Mouse (Mus musculus) bone marrow, adult 2 months (tissue): ENCODE measurements around the gene Per2. TPM values are rescaled to one million over a fixed set of nuclear protein-coding genes. Genes with fewer than 3 reads are reported as not detected.
A peak's percentile ranks its signal among the peaks of the same experiment; 100 is the strongest.

Source experiments
- H3K27ac ChIP-seq: fragments of 200-500 bp; 2 replicates; pipeline ENCODE4 v1.5.1; 2012; ENCODE audit warnings: low read depth, mild to moderate bottlenecking, control low read depth, inconsistent platforms, low read length; ENCODE audit not compliant: control insufficient read depth, poor library complexity, insufficient read depth
- H3K4me1 ChIP-seq: fragments of 200-500 bp; 2 replicates; pipeline ENCODE4 v1.6.1; 2011; ENCODE audit warnings: low read length; ENCODE audit not compliant: control insufficient read depth, insufficient read depth
- H3K4me3 ChIP-seq: fragments of 200-500 bp; replicated peaks from 2 replicates; pipeline ENCODE3; 2011; ENCODE audit warnings: mild to moderate bottlenecking, low read depth, low read length, control low read depth; ENCODE audit not compliant: control insufficient read depth
- CTCF ChIP-seq: fragments of 200-500 bp; IDR thresholded peaks from 2 replicates; pipeline ENCODE4 v1.5.1; 2011; ENCODE audit warnings: low read length, control low read depth; ENCODE audit not compliant: control insufficient read depth, insufficient read depth
- POLR2A ChIP-seq: fragments of 200-500 bp; IDR thresholded peaks from 2 replicates; pipeline ENCODE4 v1.6.1; 2011; ENCODE audit warnings: low read depth, mild to moderate bottlenecking, control low read depth, low read length, borderline replicate concordance; ENCODE audit not compliant: control insufficient read depth
- WGBS: fragments of 180-500 bp; shearing (Covaris S2); methylation state at CpG from one replicate; pipeline ENCODE4 v1.1.7; 2018; 5-methylcytosine and 5-hydroxymethylcytosine counted together
- polyA plus RNA-seq: library from polyadenylated mRNA; stranded (reverse); fragments of >200 nt; gene quantifications from 2 replicates; pipeline ENCODE4 v1.2.4, GENCODE M21; 2011; ENCODE audit warnings: low replicate concordance; ENCODE audit not compliant: missing spikeins, insufficient read depth, insufficient read length

Per2 gene
- polyA plus RNA-seq, 1 experiment = 9.4 TPM

DNA sequence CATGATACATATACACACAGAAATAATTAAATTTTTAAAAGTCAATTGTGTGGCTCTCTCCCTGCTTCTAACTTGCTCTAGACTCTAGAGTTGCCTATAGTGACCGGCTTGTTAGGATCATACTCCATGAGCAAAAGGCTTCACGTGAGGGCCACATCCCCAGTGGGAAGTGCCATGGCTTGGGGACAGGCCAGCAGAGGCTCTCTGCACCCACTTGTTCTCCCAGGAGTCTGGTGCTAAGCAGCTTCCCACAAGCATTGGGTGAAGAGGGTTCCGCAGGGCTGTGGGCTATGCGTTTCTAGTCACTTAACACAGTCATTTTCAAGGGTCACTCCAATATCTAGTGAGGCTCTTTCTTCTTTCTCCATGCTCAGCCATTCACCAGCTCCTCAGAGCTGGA, 2.0 kb downstream of the Per2 start:
- TF ChIP-seq POLR2A (no peak), CTCF (no peak)
- Histone ChIP-seq H3K4me1 (peaks cover 2% of the 10 kb centered on the region; the same call in 1 of the 2 replicates), H3K27ac (peak overlapping the region; percentile 23; the same call in 1 of the 2 replicates), H3K4me3 (no peak overlapping the region)
- 78% methylated on average over 4 of the region's 4 CpGs for WGBS

DNA sequence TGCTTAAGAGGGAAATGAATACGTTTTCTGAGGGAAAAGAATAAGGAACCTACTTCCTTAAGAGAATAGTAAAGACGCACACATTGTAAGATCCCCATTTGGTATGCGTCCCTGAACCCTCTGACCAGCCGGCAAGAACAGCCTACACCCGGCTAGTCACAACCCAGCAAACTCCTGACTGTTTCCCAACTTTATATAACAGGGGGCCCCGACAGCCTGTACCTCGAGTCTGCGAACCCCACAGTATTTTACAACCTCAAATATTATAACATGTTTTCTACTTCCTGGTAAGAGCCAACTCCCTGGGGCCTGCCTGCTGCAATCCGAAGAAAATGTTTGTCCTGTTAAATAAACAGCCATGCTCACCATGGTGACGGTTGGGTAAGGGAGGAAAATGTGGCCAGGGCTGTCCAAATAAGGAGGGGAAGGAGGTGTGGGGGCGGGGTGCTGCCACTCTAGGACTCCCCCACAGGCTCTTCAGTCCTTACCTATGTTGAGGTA, 2.8 kb downstream of the Per2 start:
- TF ChIP-seq CTCF = no peak
- TF ChIP-seq POLR2A = no peak
- Histone ChIP-seq H3K4me1 (peaks cover 2% of the 10 kb centered on the region; the same call in 1 of the 2 replicates), H3K27ac (peak overlapping the region; percentile 70), H3K4me3 (no peak overlapping the region)
- 10% methylated on average over 11 of the region's 11 CpGs for WGBS

DNA sequence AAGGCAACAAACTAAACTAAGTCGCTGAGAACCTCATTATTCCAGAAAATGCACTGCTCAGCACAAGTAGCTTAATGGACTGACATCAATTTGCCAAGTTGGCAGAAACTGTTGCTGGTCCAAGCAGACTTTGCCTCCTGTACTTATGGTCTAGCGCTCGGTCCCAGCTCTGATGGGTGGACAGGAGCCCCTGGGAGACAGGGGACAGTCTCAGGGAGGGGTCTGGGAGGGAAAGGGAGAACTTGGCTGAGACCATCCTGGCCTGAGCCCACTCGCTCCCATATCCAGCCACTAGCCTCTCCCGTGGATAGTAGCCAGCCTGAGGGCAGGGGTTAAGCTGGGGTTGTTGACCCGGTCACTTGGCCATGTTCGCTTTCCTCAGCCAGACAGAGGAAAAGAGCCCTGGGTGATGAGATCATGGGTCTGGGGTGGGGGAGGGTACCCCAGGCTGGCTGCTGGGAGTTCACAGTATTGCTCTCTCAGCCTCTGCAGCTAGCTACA, 3.4 kb downstream of the Per2 start:
- peaks cover 2% of the 10 kb centered on the region; the same call in 1 of the 2 replicates for H3K4me1 ChIP-seq
- peak overlapping the region; percentile 70 for H3K27ac ChIP-seq
- H3K4me3 ChIP-seq = no peak overlapping the region
- no peak for TF ChIP-seq POLR2A
- TF ChIP-seq CTCF = no peak
- WGBS = 80% methylated on average over 7 of the region's 7 CpGs

DNA sequence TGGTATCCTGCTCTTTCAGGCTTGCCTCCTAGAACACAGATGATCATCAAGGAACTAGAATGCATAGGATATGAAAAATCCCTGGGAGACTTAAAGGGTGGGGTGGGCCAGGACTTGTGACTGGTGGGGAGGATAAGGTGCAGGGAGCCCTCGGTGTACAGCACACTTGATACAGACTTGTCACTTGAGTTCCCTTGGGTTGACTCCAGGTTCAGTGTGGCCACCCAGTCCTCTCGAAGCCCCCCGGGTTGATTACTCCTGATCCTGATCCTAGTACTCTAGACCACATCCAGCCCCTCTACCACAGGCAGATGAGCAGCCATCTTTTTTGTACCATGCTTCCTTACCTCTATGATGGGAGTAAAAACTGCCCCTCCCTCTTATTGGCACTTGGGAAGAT, 4.2 kb downstream of the Per2 start:
- TF ChIP-seq POLR2A = no peak
- no peak for TF ChIP-seq CTCF
- 77% methylated on average over 3 of the region's 3 CpGs for WGBS
- H3K4me1 ChIP-seq = peaks cover 2% of the 10 kb centered on the region; the same call in 1 of the 2 replicates
- no peak overlapping the region for H3K4me3 ChIP-seq
- H3K27ac ChIP-seq = no peak overlapping the region

DNA sequence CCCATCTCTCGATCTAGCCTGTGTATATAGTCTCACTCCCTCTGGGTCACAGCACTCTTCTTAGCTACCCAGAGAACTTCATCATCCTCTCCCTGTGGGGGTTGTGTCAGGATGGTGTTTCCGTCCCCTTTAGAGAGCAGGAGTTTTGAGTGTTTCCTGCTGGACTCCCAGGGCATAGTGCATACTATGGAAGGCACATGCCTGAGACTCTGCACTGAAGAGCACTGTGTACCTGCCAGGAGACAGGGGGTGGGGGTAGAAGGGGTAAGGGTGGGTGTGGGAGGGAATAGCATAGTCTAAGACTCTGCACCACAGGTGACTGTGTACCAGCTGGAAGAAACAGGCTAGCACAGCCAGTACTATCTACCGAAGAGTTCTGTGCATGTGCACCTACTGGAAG, 4.8 kb downstream of the Per2 start:
- Histone ChIP-seq H3K27ac (no peak overlapping the region), H3K4me1 (peaks cover 2% of the 10 kb centered on the region; the same call in 1 of the 2 replicates), H3K4me3 (no peak overlapping the region)
- TF ChIP-seq CTCF = no peak
- TF ChIP-seq POLR2A = no peak
- WGBS = 64% methylated on average over 3 of the region's 3 CpGs

DNA sequence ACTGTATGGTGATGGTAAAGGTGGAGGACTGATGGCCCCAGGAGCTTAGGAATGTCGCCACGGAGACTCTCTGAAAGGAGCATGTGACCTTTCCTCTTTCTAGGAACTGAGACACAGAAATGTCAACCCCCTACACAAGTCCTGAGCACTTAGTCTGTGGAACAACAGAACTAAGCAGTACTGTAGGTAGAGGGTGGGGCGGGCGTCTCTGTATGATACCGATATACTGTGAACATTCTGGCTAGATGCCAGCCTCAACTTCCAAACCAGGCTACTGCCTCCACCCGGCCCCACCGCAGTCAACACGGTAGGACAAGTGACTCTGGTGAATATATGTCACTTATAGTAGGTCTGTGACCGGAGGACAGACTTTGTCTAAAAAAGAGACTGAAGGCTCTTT, 5.2 kb downstream of the Per2 start:
- TF ChIP-seq POLR2A (no peak), CTCF (no peak)
- WGBS = 61% methylated on average over 9 of the region's 9 CpGs
- Histone ChIP-seq H3K4me3 (no peak overlapping the region), H3K4me1 (peaks cover 2% of the 10 kb centered on the region; the same call in 1 of the 2 replicates), H3K27ac (no peak overlapping the region)

DNA sequence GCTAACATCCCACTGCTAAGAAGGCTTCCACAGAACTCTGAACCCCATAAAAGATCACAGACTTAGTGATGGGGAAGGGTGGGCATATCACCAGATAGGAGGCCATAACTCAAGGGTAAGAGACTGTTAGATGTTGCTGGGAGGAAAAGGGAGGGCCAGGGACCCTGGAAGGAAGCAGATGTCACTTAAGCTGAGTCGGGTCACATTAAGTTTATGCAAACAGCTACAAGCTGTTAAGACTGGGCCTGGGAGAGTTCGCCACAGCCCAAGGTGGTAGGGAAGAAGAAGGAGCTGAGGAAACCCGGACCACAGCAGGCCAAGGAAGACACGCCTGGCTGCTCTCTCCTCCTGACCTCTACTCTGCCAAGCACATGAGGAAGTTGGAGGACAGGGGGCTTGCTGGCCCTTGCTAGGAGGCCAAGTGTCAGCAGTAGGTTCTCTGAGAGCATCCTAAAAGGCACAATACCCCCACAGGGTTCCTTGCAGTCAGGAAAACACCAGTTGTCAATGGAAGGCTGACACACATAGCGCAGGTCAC, 7.5 kb downstream of the Per2 start:
- Histone ChIP-seq H3K4me3 (no peak overlapping the region), H3K27ac (no peak overlapping the region), H3K4me1 (no peaks in the 10 kb centered on the region; the same call in 1 of the 2 replicates)
- no peak for TF ChIP-seq POLR2A
- no peak for TF ChIP-seq CTCF
- WGBS = 45% methylated on average over 5 of the region's 5 CpGs

DNA sequence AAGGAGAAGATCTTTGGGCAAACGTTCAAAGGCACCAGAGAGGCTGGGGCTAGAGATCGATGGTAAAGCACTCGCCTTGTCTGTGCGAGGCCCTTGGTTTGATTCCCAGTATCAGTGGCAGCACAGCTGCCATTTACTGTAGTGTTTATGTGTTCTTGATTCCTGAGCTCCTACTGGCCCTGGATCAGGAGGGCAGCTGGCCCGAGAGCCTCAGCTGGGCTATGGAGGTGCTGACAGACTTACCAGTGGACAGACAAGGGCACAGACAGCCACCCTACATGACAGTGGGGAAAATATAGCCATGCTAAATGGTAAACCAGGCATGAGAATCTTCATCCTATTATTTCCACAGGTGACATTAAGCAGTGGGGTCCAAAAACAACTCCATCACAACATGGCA, 8.3 kb downstream of the Per2 start:
- TF ChIP-seq CTCF (no peak), POLR2A (no peak)

More for the DNA sequence above, 8.3 kb downstream of the Per2 start:
- no peak overlapping the region for H3K27ac ChIP-seq
- no peaks in the 10 kb centered on the region; the same call in 1 of the 2 replicates for H3K4me1 ChIP-seq
- no peak overlapping the region for H3K4me3 ChIP-seq
- 88% methylated on average over 5 of the region's 5 CpGs for WGBS
